In the genomic region with DNA sequence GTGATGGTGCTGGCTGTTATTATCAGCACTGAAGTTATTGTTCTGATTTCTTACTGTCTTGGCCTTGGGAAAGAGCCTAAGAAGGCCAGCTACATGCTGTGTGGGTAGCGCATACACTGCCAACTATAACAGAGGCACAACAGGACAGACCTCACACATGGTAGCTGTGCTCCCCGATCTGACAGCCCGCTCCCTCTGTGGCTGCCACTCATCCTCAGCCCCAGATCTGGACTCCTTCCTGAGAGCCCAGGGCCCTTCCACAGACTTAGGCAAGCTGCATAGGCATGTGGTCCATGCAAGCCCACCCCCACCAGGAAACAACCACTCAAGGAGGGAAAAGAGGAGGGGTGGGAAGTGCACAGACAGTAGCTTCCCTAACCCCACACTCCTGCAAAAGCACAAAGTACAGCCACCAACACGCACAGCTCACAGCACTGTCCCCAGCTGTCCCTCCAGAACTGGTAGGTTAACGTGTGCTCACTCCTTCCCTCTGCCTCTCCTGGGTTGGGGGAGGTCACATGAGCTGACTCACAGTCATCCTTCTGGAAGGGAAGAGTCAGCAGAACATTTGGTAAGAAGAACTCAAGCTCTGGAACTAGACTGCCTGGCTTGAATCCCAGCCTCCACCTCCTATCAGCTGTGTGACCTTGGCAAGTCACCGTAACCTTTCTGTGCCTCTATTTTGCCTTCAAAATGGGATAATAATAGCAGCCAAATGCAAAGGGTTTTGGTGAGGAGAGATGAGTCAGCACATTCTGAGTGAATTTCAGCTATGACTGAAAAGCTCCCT, we compare ENCODE assay signal across 8 mouse cellular contexts.
DNase-seq lines count a peak whose midpoint lies in the region; ATAC-seq and TF ChIP-seq lines count a peak whose summit lies in the region.

No protein-coding gene starts in this region.

- H3K36me3 ChIP-seq in stomach, embryonic 16.5 days (ENCODE audit: control insufficient read depth, insufficient read depth, low read length), result no peaks in the 10 kb centered on the region

- H3K4me3 ChIP-seq in gastrocnemius, adult 2 months, result no peak overlapping the region
- H3K4me3 ChIP-seq in stomach, embryonic 16.5 days (replicated peaks; ENCODE audit: low read length), result no peak overlapping the region

- intact Hi-C loops in gastrocnemius, adult 2 months (cut with DNase I), result loop anchor here (10.0 kb wide), 1 partner anchor 45 kb away; no protein-coding TSS in a partner anchor

- H3K9me3 ChIP-seq in stomach, embryonic 16.5 days (replicated peaks; ENCODE audit: control insufficient read depth, low read length), result no peaks in the 10 kb centered on the region

- no peak overlapping the region for H3K4me2 ChIP-seq in stomach, embryonic 16.5 days (ENCODE audit: low read depth, low read length)

- H3K27ac ChIP-seq in gastrocnemius, adult 2 months, result peak overlapping the region; percentile 58
- no peak overlapping the region; the same call in 1 of the 2 replicates for H3K27ac ChIP-seq in stomach, embryonic 16.5 days (ENCODE audit: low read length)

- DNase-seq in gastrocnemius, adult 2 months, result peak; percentile 75
- no peak for DNase-seq in gastrocnemius, postnatal 4 days (ENCODE audit: low spot score in 2 of 2)
- peak; percentile 86 for DNase-seq in ovary, adult 18-20 months (ENCODE audit: low spot score)
- no peak for DNase-seq in ovary, postnatal 10 days (ENCODE audit: low spot score)
- peak; percentile 62 for DNase-seq in gastrocnemius, postnatal 25 days
- DNase-seq in urinary bladder, postnatal 4 days (ENCODE audit: low spot score in 2 of 2), result no peak
- DNase-seq in kidney, postnatal 14 days, result no peak

- no peaks in the 10 kb centered on the region for H3K27me3 ChIP-seq in stomach, embryonic 16.5 days (ENCODE audit: control insufficient read depth, insufficient read depth, low read length)

- H3K9ac ChIP-seq in stomach, embryonic 16.5 days (ENCODE audit: low read length), result no peak overlapping the region

- ATAC-seq in stomach, embryonic 16.5 days (ENCODE audit: insufficient read depth, low FRiP score), result 0 out of 2 replicates have a peak, but pooled peaks have one; percentile 15

- no peak for TF ChIP-seq CTCF in gastrocnemius, adult 2 months (IDR thresholded peaks at IDR 0.05)

- no peaks in the 10 kb centered on the region for H3K4me1 ChIP-seq in stomach, embryonic 16.5 days (ENCODE audit: control insufficient read depth, insufficient read depth, low read length)

- 64% methylated on average over 6 of the region's 6 CpGs for WGBS in stomach, embryonic 16.5 days

Comparison
In these comparisons a context has a peak if more than half of its experiments do, and no peak if none do; other contexts are left out.
1. DNase-seq: peak in gastrocnemius, adult 2 months (single experiment), ovary, adult 18-20 months (single experiment) and gastrocnemius, postnatal 25 days (single experiment); none in gastrocnemius, postnatal 4 days (0 of 2), ovary, postnatal 10 days (single experiment), urinary bladder, postnatal 4 days (0 of 2) and kidney, postnatal 14 days (single experiment).